Mouse (Mus musculus): ENCODE results near the gene Tbc1d16.

DNA sequence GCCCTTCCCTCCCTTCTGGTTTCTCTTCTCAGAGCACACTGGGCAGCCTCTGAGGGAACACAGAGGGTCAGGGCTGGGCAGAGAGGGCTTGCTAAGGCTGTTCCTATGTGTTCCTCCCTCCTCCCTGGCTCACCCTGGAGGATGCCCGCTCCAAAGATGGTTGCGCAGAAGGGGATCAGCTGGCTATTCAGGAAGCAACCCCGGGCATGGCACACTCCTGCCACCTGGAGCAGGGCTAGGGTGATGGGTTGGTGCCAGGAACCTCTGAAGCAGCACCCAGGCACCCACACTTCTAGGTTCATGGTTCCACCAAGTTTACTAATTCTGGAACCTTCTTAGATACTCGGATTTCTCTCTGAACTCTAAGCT is 29.1 kb downstream of the Tbc1d16 start:
- TF ChIP-seq CTCF (IDR thresholded peaks at IDR 0.05; ENCODE audit: extremely low read depth, insufficient read depth, insufficient read length, insufficient replicate concordance) (no peak), POLR2A (IDR thresholded peaks at IDR 0.05; ENCODE audit: low read depth, low read length) (no peak)

Measured in spleen, adult 2 months (tissue).